Mouse (Mus musculus) lung, adult 2 months (tissue): Measurements from ENCODE around the gene Opcml.

Experiments
- CTCF ChIP-seq: fragments of 200-500 bp; IDR thresholded peaks from 2 replicates; pipeline ENCODE4 v1.5.1; 2011; ENCODE audit warnings: mild to moderate bottlenecking, low read length, control low read depth; ENCODE audit not compliant: insufficient read depth
- POLR2A ChIP-seq: fragments of 200-500 bp; IDR thresholded peaks from 2 replicates; pipeline ENCODE4 v1.6.1; 2011; ENCODE audit warnings: low read depth, mild to moderate bottlenecking, control low read depth, low read length, borderline replicate concordance; ENCODE audit errors: extremely low read depth

GRCm38 (mm10) chr9:28471501-28471900 lies 680.9 kb downstream of the Opcml start:
- TF ChIP-seq POLR2A (no peak), CTCF (no peak)
